Mouse (Mus musculus): ENCODE data around the gene Tle3.

GRCm38 (mm10) chr9:61403866-61404614 is 31.9 kb downstream of the Tle3 start:
- no peak for TF ChIP-seq CTCF (IDR thresholded peaks at IDR 0.05; ENCODE audit: low read depth, low read length)
- TF ChIP-seq POLR2A (IDR thresholded peaks at IDR 0.05; ENCODE audit: borderline replicate concordance, low read depth, low read length), result no peak

Measured in bone marrow macrophage, adult 2 months (primary cell).